Mouse (Mus musculus) bone marrow, adult 2 months (tissue): Measurements from ENCODE around the gene Gtf2i. TPM values are rescaled to one million over a fixed set of nuclear protein-coding genes. Genes with fewer than 3 reads are reported as not detected.
A peak's percentile ranks its signal among the peaks of the same experiment; 100 is the strongest.

Experiments
- H3K27ac ChIP-seq: fragments of 200-500 bp; 2 replicates; pipeline ENCODE4 v1.5.1; 2012; ENCODE audit warnings: low read depth, mild to moderate bottlenecking, control low read depth, inconsistent platforms, low read length; ENCODE audit not compliant: control insufficient read depth, poor library complexity, insufficient read depth
- H3K4me1 ChIP-seq: fragments of 200-500 bp; 2 replicates; pipeline ENCODE4 v1.6.1; 2011; ENCODE audit warnings: low read length; ENCODE audit not compliant: control insufficient read depth, insufficient read depth
- H3K4me3 ChIP-seq: fragments of 200-500 bp; replicated peaks from 2 replicates; pipeline ENCODE3; 2011; ENCODE audit warnings: mild to moderate bottlenecking, low read depth, low read length, control low read depth; ENCODE audit not compliant: control insufficient read depth
- CTCF ChIP-seq: fragments of 200-500 bp; IDR thresholded peaks from 2 replicates; pipeline ENCODE4 v1.5.1; 2011; ENCODE audit warnings: low read length, control low read depth; ENCODE audit not compliant: control insufficient read depth, insufficient read depth
- POLR2A ChIP-seq: fragments of 200-500 bp; IDR thresholded peaks from 2 replicates; pipeline ENCODE4 v1.6.1; 2011; ENCODE audit warnings: low read depth, mild to moderate bottlenecking, control low read depth, low read length, borderline replicate concordance; ENCODE audit not compliant: control insufficient read depth
- WGBS: fragments of 180-500 bp; shearing (Covaris S2); methylation state at CpG from one replicate; pipeline ENCODE4 v1.1.7; 2018; 5-methylcytosine and 5-hydroxymethylcytosine counted together
- polyA plus RNA-seq: library from polyadenylated mRNA; stranded (reverse); fragments of >200 nt; gene quantifications from 2 replicates; pipeline ENCODE4 v1.2.4, GENCODE M21; 2011; ENCODE audit warnings: low replicate concordance; ENCODE audit not compliant: missing spikeins, insufficient read depth, insufficient read length

Gtf2i gene
- polyA plus RNA-seq, 1 experiment: 41.4 TPM

DNA sequence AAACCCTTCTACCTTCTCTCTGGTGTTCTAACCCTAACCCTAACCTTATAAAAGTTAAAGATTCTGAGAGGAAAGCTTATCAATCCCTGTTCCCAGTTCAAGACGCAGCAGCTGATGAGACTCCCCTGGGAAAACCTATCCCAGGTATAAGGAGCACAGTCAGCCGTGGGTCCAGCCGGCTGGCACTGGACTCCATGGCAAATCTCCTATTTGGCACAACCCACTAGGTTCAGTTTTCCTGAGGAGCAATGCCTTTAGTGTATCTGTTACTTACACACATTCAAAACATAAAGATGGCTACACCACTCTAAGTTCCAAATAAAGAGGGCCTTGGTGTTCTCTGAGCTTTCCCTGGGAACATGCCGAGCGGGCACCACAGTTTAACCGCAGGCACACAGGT, 23.5 kb downstream of the Gtf2i start:
- no peak for TF ChIP-seq CTCF
- no peak for TF ChIP-seq POLR2A
- WGBS: 92% methylated on average over 6 of the region's 6 CpGs
- Histone ChIP-seq H3K27ac (no peak overlapping the region), H3K4me3 (no peak overlapping the region), H3K4me1 (no peaks in the 10 kb centered on the region)

DNA sequence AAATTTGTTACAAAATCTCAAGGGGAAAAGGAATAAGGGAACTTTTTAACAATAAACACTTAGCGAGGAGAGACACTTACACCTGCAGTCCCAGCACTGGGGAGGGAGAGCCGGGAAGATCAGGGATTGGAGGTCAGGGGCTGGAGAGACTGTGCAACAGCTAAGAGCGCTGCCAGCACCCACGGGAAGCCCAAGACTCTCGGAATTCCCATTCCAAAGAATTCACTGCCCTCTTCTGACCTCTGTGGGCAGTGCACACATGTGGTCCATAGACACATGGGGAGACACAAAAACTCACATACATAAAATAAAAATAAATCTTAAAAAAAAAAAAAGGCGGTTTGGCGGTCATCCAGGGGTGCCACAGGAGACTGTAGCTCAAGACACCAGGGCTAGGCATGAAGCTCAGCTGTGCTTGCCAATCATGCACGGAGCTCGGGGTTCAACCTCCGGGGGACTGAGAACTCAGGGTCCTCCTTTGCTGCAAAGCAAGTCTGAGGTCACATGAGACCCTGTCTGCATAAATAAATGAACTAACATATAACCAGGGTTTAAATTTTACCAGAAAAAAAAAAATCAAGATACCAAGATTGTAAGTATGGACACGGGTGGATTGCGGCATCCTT, 24.5 kb downstream of the Gtf2i start:
- Histone ChIP-seq H3K4me1 (no peaks in the 10 kb centered on the region), H3K27ac (no peak overlapping the region), H3K4me3 (no peak overlapping the region)
- TF ChIP-seq POLR2A: no peak
- no peak for TF ChIP-seq CTCF
- 90% methylated on average over 12 of the region's 12 CpGs for WGBS

DNA sequence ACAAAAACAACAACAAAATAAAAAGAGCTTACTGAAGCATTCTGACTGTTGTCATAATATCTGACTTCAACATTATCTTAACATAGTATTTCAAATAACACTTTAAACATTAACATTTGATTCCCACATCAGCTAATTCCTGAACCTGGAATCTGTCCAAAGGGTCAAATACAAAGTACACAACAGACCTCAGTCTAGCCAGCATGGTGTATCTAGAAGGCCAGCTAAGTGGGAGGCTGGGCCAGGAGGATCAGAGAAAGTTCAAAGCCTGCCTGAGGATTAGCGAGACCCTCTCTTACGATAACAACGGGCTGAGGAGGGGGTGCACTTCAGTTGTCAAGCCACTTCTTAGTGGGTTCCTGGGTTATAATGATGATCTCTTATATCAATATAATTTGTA, 26.5 kb downstream of the Gtf2i start:
- Histone ChIP-seq H3K27ac (no peak overlapping the region), H3K4me1 (no peaks in the 10 kb centered on the region), H3K4me3 (no peak overlapping the region)
- WGBS: 95% methylated on average over 3 of the region's 3 CpGs
- TF ChIP-seq CTCF (no peak), POLR2A (no peak)

GRCm38 (mm10) chr5:134284921-134285320, 29.6 kb downstream of the Gtf2i start:
- WGBS: 91% methylated on average over 12 of the region's 12 CpGs
- no peaks in the 10 kb centered on the region; the same call in 1 of the 2 replicates for H3K4me1 ChIP-seq

DNA sequence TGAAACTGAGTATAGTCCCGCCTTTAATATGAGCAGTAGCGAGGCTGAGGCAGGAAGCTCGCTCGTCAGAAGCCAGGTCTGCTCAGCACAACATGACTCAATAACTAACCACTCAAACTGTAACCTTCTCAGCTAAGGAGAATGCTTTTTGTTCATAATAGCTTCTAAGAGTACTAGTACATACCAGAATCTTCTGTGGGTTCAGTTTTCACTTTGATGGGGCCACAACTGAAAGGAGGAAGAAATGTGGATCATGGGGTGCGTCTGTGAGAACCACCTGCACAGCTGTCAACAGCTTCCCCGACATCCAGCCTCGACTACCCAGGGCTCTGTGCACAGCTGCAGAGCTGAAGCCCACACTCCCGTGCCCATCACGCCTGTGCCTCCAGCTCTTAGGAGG, 32.0 kb downstream of the Gtf2i start:
- H3K4me3 ChIP-seq: no peak overlapping the region
- TF ChIP-seq CTCF (no peak), POLR2A (no peak)
- no peak overlapping the region for H3K27ac ChIP-seq
- WGBS: 70% methylated on average over 9 of the region's 9 CpGs
- H3K4me1 ChIP-seq: no peaks in the 10 kb centered on the region; the same call in 1 of the 2 replicates

More at GRCm38 (mm10) chr5:134284921-134285320, 29.6 kb downstream of the Gtf2i start:
- TF ChIP-seq POLR2A: no peak
- no peak for TF ChIP-seq CTCF
- H3K4me3 ChIP-seq: no peak overlapping the region
- H3K27ac ChIP-seq: no peak overlapping the region

GRCm38 (mm10) chr5:134282076-134282475, 32.5 kb downstream of the Gtf2i start:
- WGBS: 59% methylated on average over 3 of the region's 3 CpGs
- TF ChIP-seq CTCF (no peak), POLR2A (no peak)
- peak overlapping the region; percentile 9 for H3K27ac ChIP-seq
- no peak overlapping the region for H3K4me3 ChIP-seq
- H3K4me1 ChIP-seq: no peaks in the 10 kb centered on the region; the same call in 1 of the 2 replicates

DNA sequence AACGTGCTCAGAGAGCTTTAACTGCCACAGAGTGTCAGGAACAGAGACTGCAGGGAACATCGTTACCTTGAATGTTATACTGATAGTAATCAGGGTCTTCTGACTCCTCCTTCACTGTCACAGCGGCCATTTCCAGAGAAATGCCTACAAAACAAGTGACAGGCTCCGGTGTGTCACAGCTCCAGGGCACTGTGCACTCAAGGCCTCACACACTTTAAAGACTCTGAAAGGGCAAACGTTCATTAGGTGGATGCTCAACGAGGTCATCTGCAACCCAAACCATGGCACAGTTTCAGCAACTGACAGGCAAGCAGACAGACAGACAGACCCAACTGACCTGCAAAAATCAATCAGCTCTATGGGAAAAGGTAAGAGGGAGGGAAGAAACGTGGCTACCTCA, 35.2 kb downstream of the Gtf2i start:
- Histone ChIP-seq H3K4me3 (no peak overlapping the region), H3K4me1 (no peaks in the 10 kb centered on the region; the same call in 1 of the 2 replicates), H3K27ac (no peak overlapping the region)
- no peak for TF ChIP-seq POLR2A
- TF ChIP-seq CTCF: no peak
- 87% methylated on average over 7 of the region's 7 CpGs for WGBS

DNA sequence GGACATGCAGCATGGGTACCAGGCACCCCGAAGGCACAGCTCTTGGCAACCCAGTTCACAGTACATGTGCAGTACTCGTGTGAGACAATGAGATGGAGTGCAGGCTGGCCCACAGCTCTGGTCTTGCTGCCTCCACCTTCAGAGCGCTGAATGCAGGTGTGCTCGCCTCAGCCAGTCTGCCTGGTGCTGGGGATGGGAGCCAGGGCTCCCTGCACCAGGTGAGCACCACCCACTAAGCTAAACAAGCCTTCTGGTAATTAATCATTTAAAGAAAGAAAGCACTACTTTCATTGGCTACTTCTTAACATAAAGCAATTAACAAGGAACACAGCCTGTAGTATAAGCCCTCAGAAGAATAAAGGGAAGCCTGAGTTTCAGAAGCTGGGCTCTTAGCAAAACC, 37.5 kb downstream of the Gtf2i start:
- WGBS: 86% methylated on average over 4 of the region's 4 CpGs
- TF ChIP-seq CTCF: no peak
- TF ChIP-seq POLR2A: no peak

More for the DNA sequence above, 37.5 kb downstream of the Gtf2i start:
- Histone ChIP-seq H3K4me1 (no peaks in the 10 kb centered on the region; the same call in 1 of the 2 replicates), H3K4me3 (no peak overlapping the region), H3K27ac (no peak overlapping the region)
